Mouse (Mus musculus) spleen, adult 2 months (tissue): Measurements from ENCODE around the gene Spag9.

ENCODE experiments used
- CTCF ChIP-seq: fragments of 200-500 bp; IDR thresholded peaks from 2 replicates; pipeline ENCODE4 v1.5.1; 2011; ENCODE audit warnings: mild to moderate bottlenecking, inconsistent platforms; ENCODE audit not compliant: insufficient read depth, insufficient read length, insufficient replicate concordance; ENCODE audit errors: extremely low read depth
- POLR2A ChIP-seq: fragments of 200-500 bp; IDR thresholded peaks from 2 replicates; pipeline ENCODE4 v1.6.1; 2011; ENCODE audit warnings: low read depth, low read length, inconsistent platforms

GRCm38 (mm10) chr11:94148931-94149491 lies 153.1 kb downstream of the Spag9 start:
- TF ChIP-seq CTCF: no peak
- TF ChIP-seq POLR2A: no peak
